Mouse (Mus musculus) T-cell, adult 2 months (primary cell): Measurements from ENCODE around the gene Tas2r108.

ENCODE experiments used
- DNase-seq: peaks from one replicate; pipeline ENCODE4 v3.0.0; 2022; ENCODE audit warnings: low spot score

Tas2r108 gene

DNA sequence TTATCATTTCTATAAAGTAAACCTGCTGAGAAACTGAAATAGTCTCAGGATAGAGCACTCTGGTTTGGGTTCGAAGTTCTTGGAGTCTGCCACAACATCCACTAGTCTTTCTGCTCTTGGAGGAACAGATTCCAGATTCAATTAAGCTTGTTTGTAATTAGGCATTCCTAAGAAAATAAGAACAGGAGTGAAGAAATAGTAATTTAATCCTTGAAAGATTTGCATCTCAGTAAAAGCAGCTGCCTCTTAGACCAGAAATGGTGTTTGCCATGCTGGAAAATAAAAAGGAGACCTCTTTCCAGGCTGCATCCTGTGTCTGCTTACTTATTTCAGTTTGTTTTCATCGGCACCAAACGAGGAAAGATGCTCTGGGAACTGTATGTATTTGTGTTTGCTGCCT lies at the start of gene Tas2r108:
Gene Tas2r108, plus strand, starts transcription at position 301 of the 400 bp plus-strand sequence.
- no peak for DNase-seq

- no peak for DNase-seq
Measured at GRCm38 (mm10) chr6:40448626-40449025, 44.7 kb upstream of the Tas2r108 start.

- DNase-seq: peak; percentile 25
Measured at GRCm38 (mm10) chr6:40454436-40455041, 38.8 kb upstream of the Tas2r108 start.

DNA sequence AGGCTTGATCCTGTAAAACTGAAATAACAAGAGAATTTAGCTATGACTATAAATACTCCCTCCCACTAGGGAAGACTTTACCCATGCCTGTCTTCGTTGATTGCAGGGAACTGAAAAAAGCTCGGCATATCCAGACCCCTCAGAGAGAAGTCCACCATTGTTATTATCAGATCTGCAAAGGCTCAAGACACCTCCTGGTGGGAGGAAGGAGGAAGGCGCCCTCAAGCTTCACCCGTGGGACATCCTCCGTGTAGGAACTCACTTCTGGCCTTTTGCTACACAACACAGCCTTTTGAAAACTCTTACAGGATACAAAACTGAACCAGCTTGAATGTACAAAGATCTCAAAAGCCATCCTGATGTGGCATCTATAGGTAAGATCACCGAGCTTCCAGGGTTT lies 27.6 kb upstream of the Tas2r108 start:
- DNase-seq: no peak

- peak; percentile 94 for DNase-seq
Measured at GRCm38 (mm10) chr6:40470916-40471719, 22.2 kb upstream of the Tas2r108 start, which contains the start of gene Ssbp1. TSS of gene Ssbp1 (plus strand) at chr6:40471352.

GRCm38 (mm10) chr6:40471720-40472010 lies 21.7 kb upstream of the Tas2r108 start:
- DNase-seq: peak; percentile 5

GRCm38 (mm10) chr6:40476132-40476531 lies 17.2 kb upstream of the Tas2r108 start:
- DNase-seq: no peak

DNA sequence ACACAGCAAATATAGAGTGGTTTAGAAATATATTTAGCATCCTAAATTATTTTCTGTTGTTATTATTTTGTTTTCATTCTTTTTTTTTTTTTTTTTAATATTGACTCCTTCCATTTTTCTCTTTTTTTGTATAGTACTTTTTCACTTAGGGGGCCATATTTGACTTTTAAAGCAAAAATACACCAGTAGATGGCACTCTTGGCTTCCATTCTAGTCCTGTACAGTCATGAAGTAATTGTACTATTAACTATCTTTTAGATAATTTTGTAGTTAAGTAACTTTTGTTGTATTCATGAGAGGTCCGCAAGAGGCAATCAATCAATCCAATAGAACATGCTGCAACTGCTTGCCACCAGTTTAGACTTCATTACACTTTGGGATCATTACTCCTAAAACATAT lies 13.6 kb upstream of the Tas2r108 start:
- no peak for DNase-seq

DNA sequence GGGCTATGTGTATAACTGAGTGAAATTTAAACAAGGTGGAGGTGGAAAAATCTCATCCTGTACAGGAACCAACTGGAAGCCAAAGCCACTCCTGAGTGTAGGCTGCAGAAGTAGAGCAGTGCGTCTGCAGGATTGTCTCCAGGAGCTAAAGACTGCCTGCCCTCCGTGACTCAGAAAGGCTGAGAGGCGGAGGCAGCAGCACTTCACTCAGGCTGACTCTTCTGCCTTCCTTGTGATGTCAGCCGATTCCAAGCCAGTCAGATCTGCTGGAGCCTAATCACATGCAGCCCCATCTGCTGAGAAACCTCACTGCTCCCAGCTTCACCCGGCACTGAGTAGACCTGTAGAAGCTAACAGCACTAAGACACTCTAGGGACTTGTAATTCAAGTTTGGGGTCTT lies 11.0 kb upstream of the Tas2r108 start:
- no peak for DNase-seq

GRCm38 (mm10) chr6:40490933-40491332 lies 2.4 kb upstream of the Tas2r108 start, which contains the start of gene Tas2r137:
TSS of gene Tas2r137 (plus strand) at chr6:40491233.
- no peak for DNase-seq

- no peak for DNase-seq
Measured at GRCm38 (mm10) chr6:40519408-40519807, 26.1 kb downstream of the Tas2r108 start, which contains the start of gene Prss37. TSS of gene Prss37 (minus strand) at chr6:40519508.
